Mouse (Mus musculus): Measurements from ENCODE around the gene Fam83e. TPM values are rescaled to one million over a fixed set of nuclear protein-coding genes. Genes with fewer than 3 reads are reported as not detected.

Gene Fam83e
- under 1 TPM; 0.12 to 0.45 TPM for total RNA-seq (2021)
- long read RNA-seq, experiment 1: 0 reads
- long read RNA-seq, experiment 2: 0 reads

- DNase-seq: peak; percentile 3
These were observed at the start of gene Fam83e for GRCm38 (mm10) chr7:45720413-45721233. Gene Fam83e, plus strand, starts transcription at chr7:45721212.

- DNase-seq: no peak
These were observed 43.3 kb upstream of the Fam83e start for GRCm38 (mm10) chr7:45677627-45678295.

GRCm38 (mm10) chr7:45678513-45678912 lies 42.5 kb upstream of the Fam83e start:
- DNase-seq: no peak

DNA sequence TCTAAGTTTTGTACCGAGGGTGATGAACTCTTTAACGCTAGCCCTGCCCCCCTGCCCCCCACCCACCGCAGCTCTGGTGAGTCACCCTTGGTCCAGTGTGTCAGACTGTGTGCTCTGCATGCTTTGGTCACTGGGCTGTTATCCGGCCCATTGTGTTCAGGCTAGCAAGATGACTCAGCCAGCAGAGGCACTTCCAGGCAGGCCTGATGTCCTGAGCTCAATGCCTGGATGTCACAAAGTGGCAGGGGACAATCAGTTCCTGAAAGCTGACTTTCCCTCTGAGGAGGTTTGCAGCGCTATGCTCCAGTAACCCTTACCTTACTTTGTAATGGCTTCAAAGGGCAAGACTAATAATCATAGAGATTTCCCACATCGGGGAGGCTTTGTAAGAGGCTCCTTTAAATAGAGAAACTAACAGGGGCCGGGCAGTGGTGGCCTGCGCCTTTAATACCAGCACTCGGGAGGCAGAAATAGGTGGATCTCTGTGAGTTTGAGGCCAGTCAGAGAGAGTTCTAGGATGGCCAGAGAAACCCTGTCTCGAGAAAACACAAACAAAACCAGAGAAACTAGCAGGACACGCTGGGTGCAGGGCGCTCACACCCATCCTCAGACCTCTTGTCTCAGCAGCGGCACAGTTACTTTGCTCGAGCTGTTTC lies 40.9 kb upstream of the Fam83e start:
- DNase-seq: no peak

GRCm38 (mm10) chr7:45681046-45681736 lies 39.8 kb upstream of the Fam83e start:
- DNase-seq: no peak

DNA sequence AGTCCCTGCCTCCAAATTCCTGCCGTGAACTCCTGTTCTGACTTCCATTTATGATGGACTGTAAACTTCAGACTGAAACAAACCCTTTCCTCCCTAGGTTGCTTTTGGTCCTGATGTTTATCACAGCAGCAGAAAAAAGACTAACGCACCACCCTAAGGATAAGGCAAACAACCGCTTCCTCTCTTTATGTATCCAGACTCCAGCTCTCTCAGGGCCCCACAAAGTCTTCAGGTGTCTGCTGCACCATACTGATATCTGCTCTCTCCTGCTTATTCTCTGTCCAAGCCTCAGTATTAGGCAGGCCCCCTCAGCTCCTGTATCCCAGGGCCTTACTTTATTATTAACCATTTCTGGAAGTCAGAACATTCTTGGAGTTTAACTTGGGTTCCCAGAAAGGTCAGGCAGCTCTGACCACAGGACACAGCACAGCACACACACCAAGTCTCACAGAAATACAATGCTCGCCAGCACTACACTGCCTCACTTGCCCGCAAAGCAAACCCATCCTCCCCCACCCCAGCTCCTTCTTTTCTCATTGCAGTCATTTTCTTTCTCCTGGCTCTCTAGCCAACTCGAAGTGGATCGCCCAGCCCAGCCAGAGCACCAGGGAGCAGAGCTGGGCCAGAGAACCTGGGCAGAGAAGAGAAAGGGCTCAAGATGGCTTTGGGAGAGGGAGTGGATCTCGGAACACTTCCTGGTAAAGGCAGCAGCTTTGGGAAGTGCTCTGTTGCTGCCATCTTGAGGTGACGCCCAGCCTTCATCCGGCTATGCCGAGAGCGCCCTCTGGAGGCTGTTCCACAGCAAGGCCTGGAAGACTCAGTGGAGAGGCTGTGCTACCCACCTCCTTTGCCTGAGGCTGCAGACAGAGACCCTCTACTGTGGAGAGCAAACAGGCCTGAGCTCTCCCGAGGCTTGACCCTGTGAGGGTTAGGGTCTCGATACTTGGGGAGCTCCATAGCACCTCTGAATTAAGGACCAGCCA lies 38.6 kb upstream of the Fam83e start:
- peak; percentile 92 for DNase-seq

DNA sequence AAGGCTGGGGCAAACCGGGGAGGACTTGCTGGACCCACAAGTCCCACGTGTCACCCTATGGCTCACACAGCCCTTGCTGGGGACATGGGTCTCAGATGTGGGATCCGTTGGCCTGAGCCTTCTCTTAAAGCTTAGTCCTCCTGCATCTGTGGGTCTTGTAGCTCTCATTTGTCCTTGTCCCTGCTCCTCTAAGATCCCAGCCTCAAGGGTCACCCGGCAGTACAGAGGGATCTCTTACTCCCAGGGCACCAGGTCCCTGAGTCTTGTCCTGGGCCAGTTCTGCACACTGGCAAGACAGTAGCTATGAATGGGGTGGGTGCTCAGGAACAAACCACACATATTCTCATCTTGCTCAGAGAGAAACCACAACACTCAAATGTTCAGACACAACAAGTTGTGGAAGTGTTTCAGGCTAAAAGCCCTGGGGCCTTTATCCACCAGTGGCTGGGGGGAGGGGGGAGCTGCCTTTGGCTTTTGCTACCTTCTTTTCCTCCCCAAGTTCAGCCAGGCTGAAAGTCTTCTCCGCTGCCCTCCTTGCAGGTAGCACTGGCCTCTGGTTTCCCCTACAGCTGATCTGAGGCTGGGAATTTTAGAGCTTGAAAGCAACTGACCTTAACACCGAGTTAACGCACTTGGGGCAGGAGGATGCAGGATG lies 37.5 kb upstream of the Fam83e start, which contains the start of gene Ntn5:
Gene Ntn5, plus strand, starts transcription at position 627 of the 655 bp plus-strand sequence.
- DNase-seq: no peak

DNA sequence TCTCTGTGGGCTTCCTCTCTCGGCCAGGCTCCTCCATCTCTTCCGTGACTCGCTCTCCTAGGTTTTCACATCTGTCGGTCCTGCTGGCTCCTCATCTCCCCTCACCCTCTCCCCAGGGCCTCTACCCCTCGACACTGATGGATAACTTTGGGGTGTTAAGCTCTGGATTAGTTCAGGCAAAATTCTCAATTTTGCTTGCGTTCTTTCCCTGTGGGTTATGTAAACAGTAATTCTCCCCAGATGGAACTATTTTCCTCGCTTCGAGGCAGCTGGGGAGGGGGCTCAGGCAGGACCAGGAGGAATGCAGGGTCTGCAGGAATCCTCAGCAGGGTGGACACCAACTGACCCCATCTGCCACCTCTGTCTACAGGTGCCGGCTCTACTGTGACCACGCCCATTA lies 35.2 kb upstream of the Fam83e start:
- DNase-seq: no peak

DNA sequence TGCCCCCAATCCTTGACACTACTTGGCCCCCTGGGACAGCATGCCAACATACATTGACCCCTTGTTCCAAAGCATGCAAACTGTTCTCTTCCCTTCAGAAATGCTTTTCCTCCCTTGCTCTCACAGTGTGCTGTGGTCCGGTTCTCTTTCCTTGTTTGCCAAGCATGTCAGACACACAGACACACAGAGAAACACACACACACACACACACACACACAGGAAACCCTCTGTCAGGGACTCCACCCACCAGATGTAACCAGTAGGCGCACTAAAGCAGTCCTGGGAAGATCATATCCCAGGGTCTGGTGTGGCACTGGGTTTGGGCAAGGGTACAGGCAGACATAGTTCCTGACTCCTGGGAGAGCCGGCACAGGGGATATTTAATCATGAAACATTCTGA lies 34.2 kb upstream of the Fam83e start:
- DNase-seq: no peak

- DNase-seq: no peak
These were observed 31.9 kb upstream of the Fam83e start for GRCm38 (mm10) chr7:45689099-45689498.

GRCm38 (mm10) chr7:45689800-45690199 lies 31.2 kb upstream of the Fam83e start:
- DNase-seq: no peak

- DNase-seq: no peak
These were observed 28.6 kb upstream of the Fam83e start for GRCm38 (mm10) chr7:45692364-45692763.

GRCm38 (mm10) chr7:45693921-45694591 lies 27.0 kb upstream of the Fam83e start, which contains the start of gene Sec1:
Gene Sec1, minus strand, starts transcription at chr7:45694402.
- no peak for DNase-seq

DNA sequence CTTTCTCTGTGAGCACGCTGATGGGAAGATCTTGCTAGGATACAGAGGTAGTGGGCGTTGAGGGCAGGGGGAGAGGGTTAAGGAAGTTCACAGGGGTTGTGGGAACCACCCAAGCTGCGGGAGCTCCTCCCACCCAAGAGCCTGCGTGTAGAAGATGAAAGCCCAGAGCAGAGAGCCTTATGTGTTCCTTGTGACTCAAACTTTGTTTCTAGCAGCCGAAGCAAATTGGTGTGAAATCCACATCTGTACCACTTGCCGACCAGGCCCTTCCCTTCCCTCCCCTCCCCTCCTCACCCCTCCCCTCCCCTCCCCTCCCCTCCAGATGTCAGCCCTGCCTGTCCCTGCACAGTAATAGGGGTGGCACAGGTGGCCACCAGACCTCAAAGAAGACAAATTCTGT lies 25.9 kb upstream of the Fam83e start:
- DNase-seq: no peak

- DNase-seq: no peak
These were observed 23.1 kb upstream of the Fam83e start for GRCm38 (mm10) chr7:45697894-45698293.

- DNase-seq: peak; percentile 36
These were observed 21.4 kb upstream of the Fam83e start, which contains the start of gene Car11 for GRCm38 (mm10) chr7:45699523-45700141. Gene Car11, plus strand, starts transcription at chr7:45699843.

GRCm38 (mm10) chr7:45700301-45701015 lies 20.6 kb upstream of the Fam83e start:
- DNase-seq: peak; percentile 66

DNA sequence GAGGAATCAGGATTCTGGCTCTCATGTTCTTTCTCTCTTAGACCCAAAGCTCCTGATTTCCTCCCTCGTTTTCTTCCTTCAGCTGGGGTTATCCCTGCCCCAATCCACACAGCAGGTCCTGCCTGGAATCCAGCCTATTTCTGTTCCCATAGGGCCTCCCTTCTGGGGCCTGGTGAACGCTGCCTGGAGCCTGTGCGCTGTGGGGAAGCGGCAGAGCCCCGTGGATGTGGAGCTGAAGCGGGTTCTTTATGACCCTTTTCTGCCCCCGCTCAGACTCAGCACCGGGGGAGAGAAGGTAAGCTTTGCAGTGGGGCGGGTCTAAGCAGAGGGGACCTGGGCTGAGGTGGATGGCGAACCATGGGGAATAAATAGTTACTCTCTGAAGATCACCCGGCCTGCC lies 19.9 kb upstream of the Fam83e start:
- peak; percentile 36 for DNase-seq

- peak; percentile 11 for DNase-seq
These were observed 19.4 kb upstream of the Fam83e start for GRCm38 (mm10) chr7:45701607-45702006.
